Mouse (Mus musculus): ENCODE data around the gene B830017H08Rik. TPM values are rescaled to one million over a fixed set of nuclear protein-coding genes. Genes with fewer than 3 reads are reported as not detected.

Gene B830017H08Rik
- polyA plus RNA-seq, 2 experiments = 0.17 to 0.58 TPM

GRCm38 (mm10) chr16:17879571-17879970 lies 46.6 kb downstream of the B830017H08Rik start:
- no peak overlapping the region for H3K9ac ChIP-seq (ENCODE audit: low read depth, low read length, severe bottlenecking)
- H3K9me3 ChIP-seq (ENCODE audit: control insufficient read depth, low read length) = no peaks in the 10 kb centered on the region
- TF ChIP-seq POLR2A (IDR thresholded peaks at IDR 0.05; ENCODE audit: borderline replicate concordance, extremely low read depth, insufficient read depth, insufficient read length) = no peak
- ATAC-seq (ENCODE audit: low FRiP score, low read depth) = no peak
- H3K27me3 ChIP-seq (ENCODE audit: control insufficient read depth, insufficient read depth, low read length) = no peaks in the 10 kb centered on the region
- no peak overlapping the region for H3K4me2 ChIP-seq (replicated peaks; ENCODE audit: low read depth, low read length, severe bottlenecking)
- no peak overlapping the region for H3K4me3 ChIP-seq (replicated peaks; ENCODE audit: low read length)
- no peak for DNase-seq (ENCODE audit: low spot score)
- WGBS = 92% methylated on average over 4 of the region's 4 CpGs
- no peaks in the 10 kb centered on the region for H3K4me1 ChIP-seq (ENCODE audit: control insufficient read depth, insufficient read depth, low read length)
- H3K36me3 ChIP-seq (ENCODE audit: control insufficient read depth, insufficient read depth, low read length) = peaks cover 20% of the 10 kb centered on the region; the same call in 1 of the 2 replicates
- H3K27ac ChIP-seq (replicated peaks; ENCODE audit: low read depth, low read length) = no peak overlapping the region

GRCm38 (mm10) chr16:17882196-17882595 lies 49.3 kb downstream of the B830017H08Rik start:
- no peak for ATAC-seq (ENCODE audit: low FRiP score, low read depth)
- H3K36me3 ChIP-seq (ENCODE audit: control insufficient read depth, insufficient read depth, low read length) = peaks cover 21% of the 10 kb centered on the region; the same call in 1 of the 2 replicates

GRCm38 (mm10) chr16:17884116-17884515 lies 51.2 kb downstream of the B830017H08Rik start:
- Histone ChIP-seq H3K4me1 (ENCODE audit: control insufficient read depth, insufficient read depth, low read length) (no peaks in the 10 kb centered on the region), H3K4me2 (replicated peaks; ENCODE audit: low read depth, low read length, severe bottlenecking) (no peak overlapping the region), H3K36me3 (ENCODE audit: control insufficient read depth, insufficient read depth, low read length) (peaks cover 17% of the 10 kb centered on the region; the same call in 1 of the 2 replicates), H3K9me3 (ENCODE audit: control insufficient read depth, low read length) (no peaks in the 10 kb centered on the region), H3K27ac (replicated peaks; ENCODE audit: low read depth, low read length) (no peak overlapping the region), H3K9ac (ENCODE audit: low read depth, low read length, severe bottlenecking) (no peak overlapping the region), H3K4me3 (replicated peaks; ENCODE audit: low read length) (no peak overlapping the region), H3K27me3 (ENCODE audit: control insufficient read depth, insufficient read depth, low read length) (no peaks in the 10 kb centered on the region)
- ATAC-seq (ENCODE audit: low FRiP score, low read depth) = no peak
- 75% methylated on average over 6 of the region's 6 CpGs for WGBS
- no peak for DNase-seq (ENCODE audit: low spot score)
- TF ChIP-seq POLR2A (IDR thresholded peaks at IDR 0.05; ENCODE audit: borderline replicate concordance, extremely low read depth, insufficient read depth, insufficient read length) = no peak

More at GRCm38 (mm10) chr16:17882196-17882595, 49.3 kb downstream of the B830017H08Rik start:
- Histone ChIP-seq H3K9me3 (ENCODE audit: control insufficient read depth, low read length) (no peaks in the 10 kb centered on the region), H3K4me3 (replicated peaks; ENCODE audit: low read length) (no peak overlapping the region), H3K9ac (ENCODE audit: low read depth, low read length, severe bottlenecking) (no peak overlapping the region), H3K27me3 (ENCODE audit: control insufficient read depth, insufficient read depth, low read length) (no peaks in the 10 kb centered on the region), H3K4me2 (replicated peaks; ENCODE audit: low read depth, low read length, severe bottlenecking) (no peak overlapping the region), H3K27ac (replicated peaks; ENCODE audit: low read depth, low read length) (no peak overlapping the region), H3K4me1 (ENCODE audit: control insufficient read depth, insufficient read depth, low read length) (no peaks in the 10 kb centered on the region)
- no peak for DNase-seq (ENCODE audit: low spot score)
- no peak for TF ChIP-seq POLR2A (IDR thresholded peaks at IDR 0.05; ENCODE audit: borderline replicate concordance, extremely low read depth, insufficient read depth, insufficient read length)

Other genes with a start within 250 kb of the B830017H08Rik start
- 7.7 and 14.2 TPM in 2 replicates for gene Slc7a4, start 249.9 kb upstream of the B830017H08Rik start, polyA plus RNA-seq (2012; rRNA removed)
- gene Slc7a4, start 249.9 kb upstream of the B830017H08Rik start, polyA plus RNA-seq (2014; fragmentation: Nextera tagmentation; extraction: Ambion mirVana) = 8.0 and 8.2 TPM in 2 replicates
- 120 and 163 TPM in 2 replicates for gene Smpd4, start 213.8 kb upstream of the B830017H08Rik start, polyA plus RNA-seq (2012; rRNA removed)
- 32.5 and 38.7 TPM in 2 replicates for gene Smpd4, start 213.8 kb upstream of the B830017H08Rik start, polyA plus RNA-seq (2014; fragmentation: Nextera tagmentation; extraction: Ambion mirVana)
- gene Ccdc74a, start 186.7 kb upstream of the B830017H08Rik start, polyA plus RNA-seq (2012; rRNA removed) = 7.9 and 8.9 TPM in 2 replicates
- gene Ccdc74a, start 186.7 kb upstream of the B830017H08Rik start, polyA plus RNA-seq (2014; fragmentation: Nextera tagmentation; extraction: Ambion mirVana) = 6.5 and 7.0 TPM in 2 replicates
- gene Med15, start 100.2 kb upstream of the B830017H08Rik start, polyA plus RNA-seq (2012; rRNA removed) = 84.6 and 121 TPM in 2 replicates
- 41.6 and 44.0 TPM in 2 replicates for gene Med15, start 100.2 kb upstream of the B830017H08Rik start, polyA plus RNA-seq (2014; fragmentation: Nextera tagmentation; extraction: Ambion mirVana)
- 124 and 176 TPM in 2 replicates for gene Klhl22, start 73.5 kb upstream of the B830017H08Rik start, polyA plus RNA-seq (2012; rRNA removed)
- gene Klhl22, start 73.5 kb upstream of the B830017H08Rik start, polyA plus RNA-seq (2014; fragmentation: Nextera tagmentation; extraction: Ambion mirVana) = 87.2 and 101 TPM in 2 replicates
- gene Scarf2, start 35.8 kb upstream of the B830017H08Rik start, polyA plus RNA-seq (2012; rRNA removed) = 232 and 360 TPM in 2 replicates
- gene Scarf2, start 35.8 kb upstream of the B830017H08Rik start, polyA plus RNA-seq (2014; fragmentation: Nextera tagmentation; extraction: Ambion mirVana) = 51.3 and 64.9 TPM in 2 replicates
- gene Car15, start 5.2 kb downstream of the B830017H08Rik start, polyA plus RNA-seq (2012; rRNA removed) = 8.6 and 11.5 TPM in 2 replicates
- 3.2 and 3.4 TPM in 2 replicates for gene Car15, start 5.2 kb downstream of the B830017H08Rik start, polyA plus RNA-seq (2014; fragmentation: Nextera tagmentation; extraction: Ambion mirVana)
- 1.9 and 2.1 TPM in 2 replicates for gene Gm20518, start 58.5 kb downstream of the B830017H08Rik start, polyA plus RNA-seq (2012; rRNA removed)
- 0.22 and 0.26 TPM in 2 replicates for gene Gm20518, start 58.5 kb downstream of the B830017H08Rik start, polyA plus RNA-seq (2014; fragmentation: Nextera tagmentation; extraction: Ambion mirVana)
- gene Tssk1, start 61.1 kb downstream of the B830017H08Rik start, polyA plus RNA-seq (2012; rRNA removed) = 0.01 and 0.04 TPM in 2 replicates
- gene Tssk1, start 61.1 kb downstream of the B830017H08Rik start, polyA plus RNA-seq (2014; fragmentation: Nextera tagmentation; extraction: Ambion mirVana) = 0.07 TPM in 1 of 2 replicates, not detected in the other
- 116 and 185 TPM in 2 replicates for gene Dgcr2, start 65.4 kb downstream of the B830017H08Rik start, polyA plus RNA-seq (2012; rRNA removed)
- gene Dgcr2, start 65.4 kb downstream of the B830017H08Rik start, polyA plus RNA-seq (2014; fragmentation: Nextera tagmentation; extraction: Ambion mirVana) = 90.2 and 95.8 TPM in 2 replicates
- not detected in 2 replicates for gene Tssk2, start 65.5 kb downstream of the B830017H08Rik start, polyA plus RNA-seq (2012; rRNA removed)
- 0.14 TPM in 1 of 2 replicates, not detected in the other for gene Tssk2, start 65.5 kb downstream of the B830017H08Rik start, polyA plus RNA-seq (2014; fragmentation: Nextera tagmentation; extraction: Ambion mirVana)
- gene Ess2, start 78.2 kb downstream of the B830017H08Rik start, polyA plus RNA-seq (2012; rRNA removed) = 38.7 and 42.2 TPM in 2 replicates
- 33.1 and 33.5 TPM in 2 replicates for gene Ess2, start 78.2 kb downstream of the B830017H08Rik start, polyA plus RNA-seq (2014; fragmentation: Nextera tagmentation; extraction: Ambion mirVana)
- 0.10 TPM in 1 of 2 replicates, not detected in the other for gene Gsc2, start 81.9 kb downstream of the B830017H08Rik start, polyA plus RNA-seq (2012; rRNA removed)
- not detected in 2 replicates for gene Gsc2, start 81.9 kb downstream of the B830017H08Rik start, polyA plus RNA-seq (2014; fragmentation: Nextera tagmentation; extraction: Ambion mirVana)
- 55.0 and 68.0 TPM in 2 replicates for gene Slc25a1, start 95.1 kb downstream of the B830017H08Rik start, polyA plus RNA-seq (2012; rRNA removed)
- 70.4 and 73.9 TPM in 2 replicates for gene Slc25a1, start 95.1 kb downstream of the B830017H08Rik start, polyA plus RNA-seq (2014; fragmentation: Nextera tagmentation; extraction: Ambion mirVana)
- gene Vpreb2, start 147.3 kb downstream of the B830017H08Rik start, polyA plus RNA-seq (2012; rRNA removed) = not detected in 2 replicates
- gene Vpreb2, start 147.3 kb downstream of the B830017H08Rik start, polyA plus RNA-seq (2014; fragmentation: Nextera tagmentation; extraction: Ambion mirVana) = not detected in 2 replicates
- 69.0 and 76.0 TPM in 2 replicates for gene Dgcr6, start 219.7 kb downstream of the B830017H08Rik start, polyA plus RNA-seq (2012; rRNA removed)
- 106 and 110 TPM in 2 replicates for gene Dgcr6, start 219.7 kb downstream of the B830017H08Rik start, polyA plus RNA-seq (2014; fragmentation: Nextera tagmentation; extraction: Ambion mirVana)

Measured in limb, embryonic 14.5 days (tissue).